Mouse (Mus musculus) spleen, adult 18-20 months (tissue): Measurements from ENCODE around the gene Gm35549.
A peak's percentile ranks its signal among the peaks of the same experiment; 100 is the strongest.
"Not testable (repeated sequence)": the region's sequence is repeated elsewhere in the genome, so short reads cannot be mapped to it uniquely, and the experiment has no call there.

Source experiments
- DNase-seq, 2 experiments: peaks; one replicate each; pipeline ENCODE4 v3.0.0; 2022; ENCODE audit warnings: mixed read lengths in 2 of 2

Gm35549 gene

GRCm38 (mm10) chr9:122843760-122844159 lies at the start of gene Gm35549:
TSS of gene Gm35549 (minus strand) at chr9:122844035.
- DNase-seq = no peak

GRCm38 (mm10) chr9:122886372-122887179 lies 42.7 kb upstream of the Gm35549 start:
- peak; percentile 36 to 54 for DNase-seq

DNA sequence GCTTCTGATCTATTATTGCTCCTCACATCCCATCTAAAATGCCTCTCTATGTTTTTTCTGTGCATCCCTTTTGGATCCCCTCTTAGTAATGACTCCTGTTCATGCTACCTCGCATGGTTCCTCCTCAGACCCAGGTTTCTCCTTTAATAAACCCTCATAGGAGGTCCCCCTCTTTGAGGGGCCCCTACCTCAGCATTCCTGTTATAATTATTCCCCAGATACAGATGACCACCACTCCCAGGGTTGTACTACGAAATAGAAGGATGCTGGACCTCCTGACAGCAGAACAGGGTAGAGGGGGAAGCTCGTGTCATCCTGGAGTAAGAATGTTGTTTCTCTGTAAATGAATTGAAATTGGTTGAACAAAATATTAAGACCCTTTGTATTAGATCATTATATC lies 41.5 kb upstream of the Gm35549 start, which contains the start of gene Zkscan7:
Gene Zkscan7, plus strand, starts transcription at position 301 of the 400 bp plus-strand sequence.
- DNase-seq = no peak

DNA sequence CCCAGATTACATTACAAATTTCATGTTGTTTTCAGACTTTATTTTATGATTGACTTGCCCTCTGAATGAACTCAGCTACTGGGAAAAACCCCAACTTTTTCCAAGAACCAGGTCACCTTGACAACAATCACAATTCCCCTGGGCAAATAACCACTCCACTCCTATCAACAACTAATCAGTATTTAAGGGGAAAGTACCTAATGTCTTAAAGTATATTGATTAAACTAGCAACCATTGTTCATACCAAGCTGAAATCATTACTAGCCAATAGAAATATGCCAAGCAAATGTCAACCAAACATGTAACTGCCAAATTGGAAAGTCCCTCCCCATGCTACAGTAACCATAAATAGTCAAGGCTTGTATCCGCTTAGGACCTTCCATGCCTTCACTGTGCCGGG lies 31.3 kb upstream of the Gm35549 start:
- DNase-seq = no peak

GRCm38 (mm10) chr9:122874653-122875052 lies 30.8 kb upstream of the Gm35549 start:
- no peak for DNase-seq

GRCm38 (mm10) chr9:122872595-122872994 lies 28.8 kb upstream of the Gm35549 start:
- no peak for DNase-seq

DNA sequence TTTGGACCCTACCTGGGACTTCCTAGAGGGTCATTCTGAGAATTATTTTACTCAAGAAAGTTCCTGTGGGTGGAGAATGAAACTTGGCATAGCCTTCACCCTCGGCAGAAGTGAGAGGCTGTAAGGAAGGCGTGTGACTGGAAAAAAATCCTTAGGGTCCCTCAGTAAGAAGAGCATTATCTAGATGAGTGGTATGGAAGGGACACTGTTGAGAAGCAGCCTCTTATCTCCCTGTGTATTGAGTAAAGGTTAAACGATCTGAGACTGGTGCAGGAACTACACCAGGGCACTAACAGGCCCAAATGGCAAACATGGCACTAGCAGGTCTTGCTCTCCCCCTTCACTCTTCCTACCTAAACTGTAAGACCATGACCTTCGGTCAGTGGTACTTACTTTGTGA lies 22.4 kb upstream of the Gm35549 start:
- no peak for DNase-seq

GRCm38 (mm10) chr9:122865697-122866166 lies 21.9 kb upstream of the Gm35549 start, which contains the start of gene Zfp445:
TSS of gene Zfp445 (minus strand) at chr9:122866006.
- DNase-seq = peak; percentile 60 to 69

GRCm38 (mm10) chr9:122864848-122865247 lies 21.0 kb upstream of the Gm35549 start:
- DNase-seq = no peak

GRCm38 (mm10) chr9:122863731-122864130 lies 19.9 kb upstream of the Gm35549 start:
- DNase-seq = no peak

- DNase-seq = no peak
These were observed 16.9 kb upstream of the Gm35549 start for GRCm38 (mm10) chr9:122860752-122861151.

GRCm38 (mm10) chr9:122856716-122857115 lies 12.9 kb upstream of the Gm35549 start:
- DNase-seq = no peak

DNA sequence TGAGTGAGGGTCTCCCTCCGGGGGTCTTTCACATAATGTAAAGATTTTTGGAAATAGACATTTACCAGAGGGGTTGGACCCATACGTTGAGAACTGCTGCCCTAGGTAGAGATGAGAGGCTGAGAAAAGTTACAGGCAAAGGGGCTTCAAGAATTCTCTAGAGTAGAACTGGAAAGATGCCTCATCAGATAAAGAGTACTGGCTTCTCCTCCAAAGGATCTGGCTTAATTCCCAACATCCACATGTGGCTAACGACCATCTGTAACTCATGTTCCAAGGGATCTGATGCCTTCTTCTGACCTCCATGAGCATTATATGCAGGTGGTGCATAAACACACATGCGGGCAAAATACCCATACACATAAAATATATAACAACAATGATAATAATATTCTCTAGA lies 11.8 kb upstream of the Gm35549 start:
- no peak for DNase-seq

- DNase-seq = not testable (repeated sequence)
These were observed 11.3 kb upstream of the Gm35549 start for GRCm38 (mm10) chr9:122855141-122855540.

GRCm38 (mm10) chr9:122854526-122854925 lies 10.7 kb upstream of the Gm35549 start:
- no peak for DNase-seq

GRCm38 (mm10) chr9:122847811-122848311 lies 4.0 kb upstream of the Gm35549 start:
- DNase-seq = not testable (repeated sequence)

- DNase-seq = no peak
These were observed 2.3 kb upstream of the Gm35549 start for GRCm38 (mm10) chr9:122846156-122846555.

DNA sequence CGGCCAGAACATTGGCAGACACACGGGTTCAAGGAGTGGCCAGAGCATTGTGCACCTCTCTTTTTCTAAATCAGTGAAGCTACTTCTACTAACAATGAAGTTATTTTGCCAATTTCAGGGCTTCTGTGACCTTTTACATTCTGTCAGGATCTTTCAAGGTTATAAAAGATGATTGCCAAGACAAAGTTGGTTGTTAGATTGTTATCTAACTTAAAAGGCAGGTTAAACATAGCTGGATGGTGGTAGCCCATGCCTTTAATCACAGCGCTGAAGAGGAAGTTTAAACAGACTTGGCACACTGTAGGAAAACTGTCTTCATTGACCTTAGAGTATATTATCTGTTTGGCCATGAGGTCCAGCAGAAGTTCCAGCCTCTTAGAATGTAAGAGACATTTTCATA lies 1.8 kb upstream of the Gm35549 start:
- DNase-seq = no peak

DNA sequence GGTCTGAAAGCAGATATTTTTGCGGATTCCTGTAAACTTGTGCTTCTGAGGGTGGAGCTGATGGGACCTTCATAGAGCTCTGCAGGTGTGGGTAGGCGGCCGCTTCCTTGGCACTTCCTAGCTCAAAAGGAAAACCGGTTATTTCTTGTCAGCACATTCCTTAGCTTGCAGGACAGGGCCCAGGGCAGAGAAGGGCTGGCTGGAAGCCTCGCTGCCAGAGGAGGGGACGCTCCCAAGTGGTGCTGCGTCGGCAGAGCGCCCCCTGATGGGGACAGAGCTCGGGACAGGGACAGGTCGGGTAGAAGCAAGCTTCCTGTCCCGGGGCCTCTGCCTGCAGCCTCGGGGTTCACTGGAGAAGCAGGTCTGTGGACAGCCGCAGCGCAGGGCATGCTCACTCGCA lies 6.2 kb downstream of the Gm35549 start:
- DNase-seq = no peak

DNA sequence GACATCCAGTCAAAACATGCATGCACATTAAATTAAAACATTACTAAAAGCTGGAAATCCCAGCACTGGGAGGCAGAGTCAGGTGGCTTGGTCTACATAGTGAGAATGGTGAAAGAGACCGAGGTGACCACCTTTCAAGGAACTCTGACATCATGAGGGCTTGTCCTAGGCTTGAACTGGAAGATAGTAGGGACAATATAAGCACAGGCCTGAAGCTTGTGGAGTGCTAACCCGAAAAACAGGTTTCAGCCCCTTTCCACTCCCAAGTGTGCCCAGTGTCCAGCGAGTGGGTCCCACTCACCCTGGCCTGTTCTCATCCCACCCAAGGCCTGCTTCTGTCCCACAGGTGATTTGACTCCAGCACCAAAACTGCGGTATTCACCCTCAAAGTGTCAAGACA lies 6.6 kb downstream of the Gm35549 start:
- no peak for DNase-seq

DNA sequence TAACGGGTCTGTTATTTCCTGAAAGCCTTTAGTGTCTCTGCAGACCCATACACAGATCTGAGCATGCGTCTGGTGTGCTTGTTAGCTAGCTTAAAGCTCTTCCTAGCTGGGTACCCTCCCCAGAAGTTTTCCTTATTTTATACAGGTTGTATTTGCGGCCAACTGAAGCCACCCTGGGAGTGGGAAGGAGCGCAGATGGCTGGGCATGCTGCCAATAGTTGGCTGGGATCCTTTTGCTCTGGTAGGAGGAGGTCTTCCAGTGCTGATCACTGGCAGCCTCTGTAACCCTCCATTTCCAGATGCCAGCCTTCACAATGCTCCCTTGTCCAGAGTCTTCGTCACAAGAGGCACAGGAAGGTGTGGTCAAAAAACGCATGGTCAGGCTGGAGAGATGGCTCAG lies 7.0 kb downstream of the Gm35549 start:
- DNase-seq = no peak

DNA sequence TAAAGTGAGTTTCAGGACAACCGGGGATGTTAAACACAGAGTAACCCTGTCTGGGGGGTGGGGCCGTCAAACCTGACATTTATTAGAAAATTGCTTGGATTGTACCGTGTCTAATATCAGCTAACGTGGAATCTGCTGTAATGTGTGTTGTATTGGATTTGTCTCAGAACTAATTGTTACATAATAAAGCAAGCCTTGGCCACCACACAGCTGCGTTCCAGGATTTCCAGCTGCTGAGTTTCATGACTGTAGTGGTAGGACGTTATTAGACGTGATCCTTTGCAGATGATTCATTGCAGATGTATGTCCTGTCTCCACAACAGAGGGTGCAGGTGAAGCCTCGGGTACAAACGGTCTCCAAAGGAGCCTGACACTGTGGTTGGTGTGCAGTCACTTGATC lies 7.7 kb downstream of the Gm35549 start:
- DNase-seq = no peak

DNA sequence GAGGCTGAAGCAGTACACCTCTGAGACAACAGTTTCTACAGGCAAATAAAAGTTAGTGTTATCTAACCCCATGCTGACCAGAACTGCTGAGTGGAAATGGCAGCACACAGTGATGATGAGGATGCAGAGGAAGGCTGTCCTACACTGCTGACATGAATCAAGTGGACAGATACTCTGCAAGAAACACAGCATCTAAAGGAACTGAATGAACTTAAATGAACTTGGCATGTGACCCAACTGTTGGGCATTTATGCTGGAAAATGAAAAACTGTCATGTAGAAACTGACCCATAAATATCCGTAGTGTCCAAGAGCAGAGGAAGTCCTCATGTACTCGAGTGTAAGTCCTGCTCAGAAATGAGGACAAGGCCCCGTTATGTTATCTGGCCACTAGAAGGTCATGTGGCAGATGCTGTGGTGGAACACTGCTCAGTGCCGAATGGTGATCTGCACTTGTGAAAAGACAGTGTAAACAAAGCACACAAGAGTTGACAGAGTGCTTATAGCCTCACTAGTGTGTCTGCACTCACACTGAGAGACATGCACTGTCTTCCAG lies 13.9 kb downstream of the Gm35549 start:
- no peak for DNase-seq

GRCm38 (mm10) chr9:122826743-122827142 lies 17.1 kb downstream of the Gm35549 start:
- DNase-seq = no peak
